Mouse (Mus musculus) cerebellum, postnatal 25 days (tissue): ENCODE measurements around the gene Epha5.

Experiments
- DNase-seq, 2 experiments: peaks; one replicate each; pipeline ENCODE4 v3.0.0; 2021; ENCODE audit warnings: mixed read lengths in 2 of 2

Gene Epha5

GRCm38 (mm10) chr5:84417062-84417879 is at the start of gene Epha5:
Gene Epha5, minus strand, starts transcription at chr5:84417382.
- peak; percentile 79 to 86 for DNase-seq

DNA sequence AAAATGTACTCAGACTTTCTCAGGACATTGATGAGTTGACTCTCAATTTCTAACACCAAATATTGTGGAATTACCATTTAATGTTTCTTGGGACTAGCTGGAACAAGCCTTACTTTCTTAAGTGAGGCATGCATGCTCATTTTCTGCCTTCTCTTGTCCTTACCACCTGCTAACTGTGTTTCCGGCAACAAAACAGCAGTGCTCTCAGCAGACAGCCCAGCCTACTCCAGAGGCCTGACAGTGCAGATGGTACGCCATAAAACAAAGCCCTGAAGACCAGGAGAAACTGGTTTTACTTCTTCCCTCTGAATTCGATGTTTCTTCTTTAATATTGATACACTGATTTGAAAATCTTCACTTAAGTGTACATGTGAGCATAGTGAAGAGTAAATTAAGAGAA is 39.0 kb upstream of the Epha5 start:
- DNase-seq = no peak

GRCm38 (mm10) chr5:84454641-84455040 is 37.5 kb upstream of the Epha5 start:
- DNase-seq = no peak

DNA sequence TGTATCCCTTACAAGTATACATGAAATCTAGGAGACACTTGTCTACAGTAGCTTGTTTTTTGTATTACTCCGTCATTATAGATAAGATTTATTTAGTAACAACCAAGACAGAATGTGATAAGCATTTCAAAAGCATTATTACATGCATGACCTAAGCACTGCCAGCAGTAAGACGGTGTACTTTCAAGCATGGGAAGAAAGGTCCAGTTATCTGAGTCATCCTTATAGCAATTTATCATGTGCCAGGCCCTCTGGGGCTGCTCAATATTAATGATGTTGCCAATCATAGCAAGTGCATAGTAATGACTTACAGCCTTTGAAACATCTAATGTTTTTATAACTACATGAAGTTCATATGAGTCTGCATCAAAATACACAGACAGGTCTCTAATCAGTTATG is 36.7 kb upstream of the Epha5 start:
- no peak for DNase-seq

DNA sequence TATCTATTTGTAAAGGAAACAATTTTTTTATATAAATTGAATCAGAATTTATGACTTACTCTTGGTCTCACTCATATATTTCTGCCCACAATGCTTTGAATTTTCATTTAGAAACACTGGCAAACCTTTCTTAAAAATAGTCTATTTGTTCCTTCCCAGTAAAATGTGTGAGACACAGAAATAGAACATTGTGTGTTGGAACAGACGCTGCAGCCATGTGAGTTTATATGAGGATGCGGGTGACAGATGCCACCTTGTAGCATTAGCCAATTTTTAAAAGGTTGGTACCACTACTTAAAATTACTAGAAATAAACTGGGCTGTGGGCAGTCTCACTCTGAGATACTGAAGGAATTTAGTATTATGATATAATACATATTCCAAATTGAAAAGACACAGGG is 23.1 kb upstream of the Epha5 start:
- peak; percentile 9 to 32 for DNase-seq

DNA sequence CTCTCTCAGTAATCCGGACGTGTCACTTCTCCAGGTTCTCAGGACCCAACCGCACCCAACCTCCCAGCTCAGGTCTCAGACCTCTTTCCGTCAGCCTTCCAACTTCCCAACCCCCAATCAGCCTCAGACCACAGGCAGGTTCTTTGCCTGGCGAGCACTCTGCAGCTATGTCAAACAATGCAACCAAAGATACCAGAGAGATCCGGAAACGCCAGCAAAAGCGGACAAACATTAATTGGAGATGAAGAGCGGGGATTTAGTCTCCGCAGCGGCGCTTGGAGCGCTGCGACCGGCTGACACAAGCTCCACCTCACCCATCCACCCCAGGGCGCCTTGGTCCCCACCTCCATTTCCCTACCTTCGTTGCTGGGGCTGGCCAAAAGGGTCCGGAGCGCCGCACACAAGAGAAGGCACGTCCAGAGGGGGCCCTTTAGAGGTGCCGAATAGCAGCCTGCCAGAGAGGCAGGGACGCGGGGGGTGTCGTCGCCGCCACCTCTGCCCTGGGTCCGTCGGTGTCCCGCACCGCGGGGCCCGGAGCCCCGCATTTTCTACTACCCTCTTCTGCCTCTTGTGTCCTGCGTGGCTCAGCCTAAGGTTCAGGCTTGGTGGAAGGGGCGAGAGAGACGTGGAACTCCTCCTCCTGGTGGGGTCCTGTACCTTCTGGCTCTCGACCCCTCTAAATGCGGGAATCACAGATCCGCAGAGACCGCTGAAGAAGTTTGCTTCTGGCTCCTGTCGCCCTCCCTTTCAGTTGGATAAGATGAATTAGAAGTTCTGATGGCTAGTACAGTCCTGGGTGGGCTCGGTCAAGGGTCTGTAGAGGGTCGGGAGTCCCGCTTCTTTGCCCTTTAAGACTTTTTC is 991 bp downstream of the Epha5 start:
- peak; percentile 42 to 50 for DNase-seq

DNA sequence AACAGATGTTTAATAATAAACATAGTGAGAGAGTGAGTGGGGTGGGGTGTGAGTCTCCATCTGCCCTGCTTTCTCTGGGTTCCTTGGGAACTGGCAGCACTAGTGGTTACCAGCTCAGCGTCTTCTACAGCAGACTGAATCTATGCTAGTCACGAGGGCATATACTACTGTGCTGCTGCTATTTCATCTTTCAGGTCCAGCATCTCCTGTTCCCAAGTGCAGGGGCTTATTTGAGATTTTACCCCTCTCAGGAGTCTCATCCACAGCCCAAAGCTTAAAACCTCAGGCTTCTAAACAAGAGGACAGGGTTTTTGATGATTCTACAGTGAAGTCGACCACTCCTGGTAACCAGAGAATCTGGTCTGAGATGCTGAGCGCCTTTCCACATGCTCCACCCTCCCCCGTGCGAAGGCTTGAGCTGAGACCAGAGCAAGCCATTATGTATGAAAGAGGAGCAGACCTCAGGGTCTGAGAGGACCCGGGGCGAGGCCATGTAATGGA is 2.2 kb downstream of the Epha5 start:
- DNase-seq = peak; percentile 26 to 36

DNA sequence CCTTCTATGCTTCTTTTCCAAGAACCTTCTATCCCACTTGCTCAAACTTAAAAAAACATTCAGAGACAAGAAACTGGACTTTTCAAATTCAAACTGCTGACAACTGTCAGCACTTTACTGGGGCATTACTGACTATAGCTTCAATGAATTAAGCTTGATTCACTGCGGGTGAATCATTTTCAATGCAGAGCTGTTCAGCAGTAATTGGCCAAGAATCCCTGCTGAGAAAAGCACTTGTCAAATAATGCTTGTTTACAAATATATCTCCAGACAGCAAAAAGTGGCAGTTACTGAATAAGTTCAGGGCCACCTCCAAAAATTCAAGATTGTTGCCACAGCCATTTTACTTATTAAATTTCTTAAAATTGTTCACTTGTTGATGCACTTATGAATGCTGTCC is 4.2 kb downstream of the Epha5 start:
- no peak for DNase-seq

DNA sequence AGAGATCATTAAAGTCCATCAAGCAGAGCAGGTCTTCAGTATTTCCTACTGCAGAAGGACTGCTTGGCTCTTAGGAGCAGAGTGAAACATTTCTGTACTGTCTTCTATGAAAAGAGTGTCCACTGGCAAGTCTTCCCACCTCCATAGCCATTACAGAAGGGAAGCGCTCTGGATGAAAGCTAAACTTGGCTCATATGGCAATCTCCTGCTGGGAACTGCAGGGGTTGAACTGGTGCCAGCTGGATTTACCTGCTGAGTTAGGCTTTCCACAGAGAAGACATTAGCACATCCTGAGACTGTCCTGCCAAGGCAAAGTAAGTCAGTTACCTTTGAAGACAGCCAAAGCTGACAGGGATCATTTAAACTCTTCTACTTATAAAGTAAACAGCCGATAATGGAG is 8.8 kb downstream of the Epha5 start:
- DNase-seq = peak; percentile 89 to 90

DNA sequence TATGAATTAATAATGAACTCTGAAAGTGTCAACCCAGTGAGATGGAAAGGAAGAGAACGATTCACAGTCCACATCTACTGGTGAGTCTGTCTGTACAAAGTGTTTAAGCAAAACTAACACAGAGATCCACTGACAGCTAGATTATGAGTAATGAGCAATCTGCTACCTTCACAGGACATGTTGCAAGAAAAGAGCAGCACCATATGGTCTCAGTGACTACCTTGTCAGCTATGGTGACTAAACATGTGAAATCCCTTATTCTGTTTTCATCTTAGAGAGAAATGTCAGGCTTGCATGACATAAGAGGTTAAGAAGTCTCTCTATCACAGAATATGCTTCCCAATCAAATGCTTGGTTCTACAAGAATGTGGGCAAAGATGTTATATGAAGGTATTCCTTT is 20.1 kb downstream of the Epha5 start:
- DNase-seq = peak in 1 of 2 experiments; percentile 28

DNA sequence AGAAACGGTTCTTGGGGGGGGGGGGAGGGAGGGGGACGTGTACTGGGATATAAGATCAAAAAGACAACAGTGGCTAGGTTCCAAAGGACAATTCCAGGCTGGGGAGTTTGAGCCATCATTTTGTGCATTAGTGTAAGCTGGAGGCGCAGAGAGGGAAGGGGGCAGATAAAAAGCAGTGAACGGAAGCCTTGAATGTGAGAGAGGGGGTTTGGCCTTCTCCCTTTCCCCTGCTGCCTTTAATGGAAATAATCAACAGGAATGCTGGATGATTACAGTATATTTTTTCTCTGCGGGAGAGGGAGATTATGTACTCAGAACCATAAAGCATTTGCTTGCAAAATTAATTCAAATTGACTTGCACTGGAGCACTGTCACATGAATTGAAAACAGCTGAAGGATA is 51.8 kb downstream of the Epha5 start:
- DNase-seq = no peak

DNA sequence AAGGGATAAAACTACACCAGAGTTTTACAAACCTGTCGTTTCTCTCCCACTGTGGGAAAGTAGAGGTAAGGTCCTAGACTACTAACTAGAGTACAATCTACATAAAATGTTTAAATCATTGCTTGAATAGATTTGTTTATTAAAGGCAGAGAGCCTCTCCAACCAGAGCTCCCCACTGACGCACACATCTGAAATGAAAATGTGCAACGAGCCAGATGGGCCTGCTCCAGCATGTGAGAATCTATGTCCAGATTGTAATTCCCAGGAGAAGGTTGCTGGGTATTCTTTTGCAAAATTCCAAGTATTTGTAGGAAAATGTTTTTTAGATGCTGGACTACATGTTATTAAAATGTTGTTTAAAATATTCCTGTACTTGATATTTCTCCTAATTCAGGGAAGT is 57.8 kb downstream of the Epha5 start:
- DNase-seq = no peak

- DNase-seq = no peak
Measured at GRCm38 (mm10) chr5:84353069-84353468, 64.1 kb downstream of the Epha5 start.

DNA sequence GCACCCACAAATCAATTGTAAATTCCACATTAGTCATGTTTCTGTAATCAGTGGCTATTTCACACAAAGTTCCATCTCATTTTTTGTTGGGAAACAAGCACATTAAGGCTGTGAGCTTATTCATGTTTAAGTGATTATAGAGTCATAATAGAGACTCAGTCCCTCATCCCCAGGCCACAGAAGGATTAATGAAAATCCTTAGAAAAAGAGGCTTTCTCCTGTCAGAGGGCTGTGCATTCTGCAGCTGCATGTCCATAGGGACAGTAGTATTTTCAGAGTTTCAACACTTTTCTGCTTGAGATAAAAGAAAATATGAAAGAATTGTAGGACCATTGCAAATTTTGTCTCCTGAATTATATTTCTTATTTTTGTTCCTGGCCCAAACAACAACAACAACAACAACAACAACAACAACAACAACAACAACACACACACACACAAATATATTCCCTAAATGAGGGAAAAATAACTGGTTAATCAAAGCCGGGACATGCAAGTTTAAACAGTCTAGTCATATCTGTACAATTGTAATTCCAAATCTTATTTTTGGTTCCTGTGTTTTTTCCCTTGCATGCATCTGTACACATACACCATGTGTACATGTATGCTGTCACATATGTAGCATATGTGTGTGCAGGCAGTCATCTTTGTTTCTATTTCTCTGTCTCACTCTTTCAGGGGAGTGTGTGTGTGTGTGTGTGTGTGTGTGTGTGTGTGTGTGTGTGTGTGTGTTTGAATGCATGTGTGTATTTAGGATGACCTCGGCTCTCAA is 70.3 kb downstream of the Epha5 start:
- no peak for DNase-seq

- DNase-seq = no peak
Measured at GRCm38 (mm10) chr5:84335834-84336465, 81.2 kb downstream of the Epha5 start.

- no peak for DNase-seq
Measured at GRCm38 (mm10) chr5:84334481-84334880, 82.7 kb downstream of the Epha5 start.

DNA sequence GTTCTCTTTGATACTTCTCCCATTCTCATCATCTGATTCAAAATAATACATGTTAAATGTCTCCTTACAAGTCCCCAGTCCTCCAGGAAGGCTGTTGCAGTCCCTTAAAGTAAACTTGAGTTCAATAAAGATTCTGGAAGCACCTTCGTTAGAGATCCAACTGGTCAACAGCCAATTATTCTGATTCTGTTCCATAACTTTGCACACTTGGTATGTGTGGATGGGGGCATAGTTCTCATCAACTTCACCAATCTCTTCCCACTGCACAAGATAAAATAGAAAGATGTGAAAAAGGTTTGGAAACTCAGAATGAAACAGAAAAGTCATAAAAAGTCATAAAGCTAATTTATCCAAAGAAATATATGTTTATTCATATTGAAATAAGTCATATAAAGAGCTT is 85.6 kb downstream of the Epha5 start:
- no peak for DNase-seq

DNA sequence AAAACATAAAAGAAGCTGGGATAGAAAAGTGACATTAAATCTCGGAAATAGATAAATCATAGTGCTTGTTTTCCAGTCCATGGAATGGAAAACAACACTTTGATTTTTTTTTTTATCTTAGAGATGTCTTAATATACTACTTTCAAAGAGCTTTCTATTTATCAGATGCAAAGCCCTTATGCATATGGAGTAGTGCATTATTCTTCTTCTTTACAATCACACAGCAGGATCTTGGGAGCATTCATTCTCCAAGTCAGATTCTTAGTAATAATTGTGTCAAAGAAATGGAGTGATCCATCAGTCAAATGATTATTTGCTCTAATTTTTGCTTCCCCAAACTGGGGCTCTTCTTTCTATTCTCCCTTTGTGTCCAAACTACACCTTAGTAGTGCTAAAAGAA is 96.6 kb downstream of the Epha5 start:
- no peak for DNase-seq

DNA sequence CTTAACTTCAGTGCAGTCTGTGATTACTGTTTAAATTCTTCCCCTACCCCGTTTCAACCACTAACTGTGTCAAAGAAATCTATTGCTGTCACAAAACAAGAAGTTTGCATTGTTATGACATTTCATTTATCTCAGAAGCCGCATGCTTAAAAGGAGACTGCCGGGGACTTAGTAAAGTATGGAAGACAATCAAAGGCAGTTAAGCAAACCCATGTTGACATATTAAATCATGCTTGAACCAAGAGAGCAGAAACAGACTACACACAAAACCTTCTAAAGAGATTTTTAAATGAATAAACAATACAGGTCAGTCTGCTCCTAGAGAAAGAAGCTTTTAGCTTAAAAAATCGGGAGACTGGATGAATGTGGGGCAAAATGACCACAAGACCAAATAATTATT is 97.0 kb downstream of the Epha5 start:
- no peak for DNase-seq

- no peak for DNase-seq
Measured at GRCm38 (mm10) chr5:84318814-84319340, 98.3 kb downstream of the Epha5 start.

DNA sequence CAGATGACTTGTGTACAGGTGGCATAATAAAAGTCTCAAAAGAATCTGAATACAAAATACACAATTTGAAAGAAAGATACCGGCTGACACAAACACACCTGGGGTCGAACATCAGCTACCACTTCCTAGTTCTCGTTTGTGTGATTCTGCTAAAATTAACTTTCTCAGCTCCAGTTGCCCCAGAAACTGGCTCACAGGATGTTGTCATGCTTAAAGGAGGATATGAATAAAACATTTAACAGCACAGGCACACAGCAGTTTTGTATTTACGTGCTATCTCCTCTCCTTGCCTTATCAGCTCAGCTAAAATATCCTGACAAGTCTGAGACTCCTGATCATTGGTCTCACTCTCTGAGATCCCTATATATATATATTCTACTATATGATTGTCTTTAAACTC is 99.3 kb downstream of the Epha5 start:
- DNase-seq = no peak

- DNase-seq = no peak
Measured at GRCm38 (mm10) chr5:84313619-84314018, 103.6 kb downstream of the Epha5 start.
